ENCODE assay signal across 27 mouse cellular contexts in the genomic region with DNA sequence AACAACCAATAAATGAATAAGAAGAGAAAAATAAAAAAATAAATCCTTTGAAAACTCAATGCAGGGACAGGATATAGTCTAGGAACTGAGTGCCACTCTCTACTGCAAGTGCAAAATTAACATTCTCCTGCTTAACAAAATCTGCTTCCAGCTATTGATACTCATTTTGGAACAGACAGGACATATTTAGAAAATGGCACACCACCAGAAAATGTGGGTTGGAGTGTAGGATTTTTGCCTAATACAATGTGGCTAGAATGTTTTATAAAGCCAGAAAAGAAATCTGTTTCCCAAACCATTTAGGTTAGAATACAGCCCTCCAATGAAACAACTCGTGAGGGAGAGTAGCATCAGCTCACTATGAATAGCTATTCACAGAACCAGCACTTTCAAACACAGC.
A peak's percentile ranks its signal among the peaks of the same experiment; 100 is the strongest.
DNase-seq lines count a peak whose midpoint lies in the region; ATAC-seq and TF ChIP-seq lines count a peak whose summit lies in the region.
"Had no signal": no experiment of that assay in that cellular context is flagged by ENCODE, and none has a peak within 500 bp of the region (broad histone marks: within the 10 kb centered on the region; RNA-seq: fewer than 3 reads in every experiment).

No protein-coding gene starts in this region.

- ATAC-seq in forebrain, embryonic 16.5 days: peak; percentile 47
- ATAC-seq in forebrain, embryonic 12.5 days (ENCODE audit: low FRiP score): no peak
- ATAC-seq: inflammation-experienced regulatory T-cells, adult 6 months; midbrain, embryonic 16.5 days; Patski had no signal

- H3K36me3 ChIP-seq in forebrain, embryonic 16.5 days (ENCODE audit: control insufficient read depth, insufficient read depth): no peaks in the 10 kb centered on the region
- no peaks in the 10 kb centered on the region for H3K36me3 ChIP-seq in forebrain, embryonic 12.5 days (replicated peaks)
- H3K36me3 ChIP-seq: heart, embryonic 13.5 days; hindbrain, embryonic 15.5 days; limb, embryonic 13.5 days; stomach, embryonic 15.5 days had no signal

- 39% methylated on average over 1 of the region's 1 CpGs for WGBS in forebrain, embryonic 16.5 days
- WGBS in forebrain, embryonic 12.5 days: 69% methylated on average over 1 of the region's 1 CpGs

- peak overlapping the region; percentile 41; the same call in 1 of the 2 replicates for H3K27ac ChIP-seq in forebrain, embryonic 16.5 days (ENCODE audit: low read length)
- no peak overlapping the region for H3K27ac ChIP-seq in forebrain, embryonic 12.5 days
- 0 out of 2 replicates have a peak overlapping the region, but pooled peaks have one; percentile 63 for H3K27ac ChIP-seq in cortical plate, adult 2 months (ENCODE audit: insufficient read depth, low read length)
- H3K27ac ChIP-seq: heart, adult 2 months; heart, embryonic 13.5 days; hindbrain, embryonic 15.5 days; limb, embryonic 13.5 days; stomach, embryonic 15.5 days had no signal

- no peaks in the 10 kb centered on the region for H3K9me3 ChIP-seq in forebrain, embryonic 16.5 days (ENCODE audit: control insufficient read depth, low read length)
- H3K9me3 ChIP-seq in forebrain, embryonic 12.5 days: no peaks in the 10 kb centered on the region
- H3K9me3 ChIP-seq: heart, embryonic 13.5 days; hindbrain, embryonic 15.5 days; limb, embryonic 13.5 days; stomach, embryonic 15.5 days had no signal

- no peak overlapping the region for H3K4me3 ChIP-seq in forebrain, embryonic 16.5 days (replicated peaks; ENCODE audit: low read length)
- H3K4me3 ChIP-seq in forebrain, embryonic 12.5 days (replicated peaks): no peak overlapping the region
- H3K4me3 ChIP-seq in cortical plate, adult 2 months (ENCODE audit: insufficient read depth, low read length): no peak overlapping the region
- H3K4me3 ChIP-seq: heart, adult 2 months; heart, embryonic 13.5 days; hindbrain, embryonic 15.5 days; limb, embryonic 13.5 days; stomach, embryonic 15.5 days had no signal

- TF ChIP-seq CTCF in cortical plate, adult 2 months (IDR thresholded peaks at IDR 0.05; ENCODE audit: extremely low read depth, insufficient read depth, low read length): no peak

- peak; percentile 16 to 86 for DNase-seq in layer of hippocampus, adult 18-20 months (ENCODE audit: low spot score in 2 of 2)
- no peak for DNase-seq in layer of hippocampus, postnatal 25 days (ENCODE audit: extremely low spot score in 1 of 2, low spot score in 1 of 2)
- DNase-seq in layer of hippocampus, adult 9-11 months: peak; percentile 79
- no peak for DNase-seq in cerebellum, adult 8-10 months
- DNase-seq in thymus, adult 18-20 months: no peak
- DNase-seq: adrenal gland, postnatal 10 days; cerebellum, adult 11 months; cerebellum, postnatal 14 days; heart, adult 2 months; heart, postnatal 10 days; kidney, adult 18-20 months; kidney, postnatal 36 days; lung, postnatal 36 days; right cerebral cortex, postnatal 25 days; thymus, postnatal 25 days had no signal

- no peaks in the 10 kb centered on the region for H3K27me3 ChIP-seq in forebrain, embryonic 16.5 days (replicated peaks; ENCODE audit: control insufficient read depth, insufficient read depth, low read length)
- H3K27me3 ChIP-seq in forebrain, embryonic 12.5 days: no peaks in the 10 kb centered on the region
- H3K27me3 ChIP-seq: heart, embryonic 13.5 days; hindbrain, embryonic 15.5 days; limb, embryonic 13.5 days; stomach, embryonic 15.5 days had no signal

- H3K4me2 ChIP-seq in forebrain, embryonic 16.5 days (ENCODE audit: low read length): no peak overlapping the region
- no peak overlapping the region for H3K4me2 ChIP-seq in forebrain, embryonic 12.5 days
- H3K4me2 ChIP-seq: heart, embryonic 13.5 days; hindbrain, embryonic 15.5 days; limb, embryonic 13.5 days; liver, embryonic 11.5 days; midbrain, embryonic 11.5 days; stomach, embryonic 15.5 days had no signal

- no peaks in the 10 kb centered on the region for H3K4me1 ChIP-seq in forebrain, embryonic 16.5 days (replicated peaks; ENCODE audit: control insufficient read depth, insufficient read depth, low read length)
- no peaks in the 10 kb centered on the region for H3K4me1 ChIP-seq in forebrain, embryonic 12.5 days
- peaks cover 3% of the 10 kb centered on the region for H3K4me1 ChIP-seq in cortical plate, adult 2 months (ENCODE audit: control insufficient read depth, insufficient read depth, low read length)
- H3K4me1 ChIP-seq: hindbrain, embryonic 15.5 days; stomach, embryonic 15.5 days had no signal

- H3K9ac ChIP-seq in forebrain, embryonic 16.5 days (replicated peaks; ENCODE audit: low read depth, low read length): no peak overlapping the region
- no peak overlapping the region for H3K9ac ChIP-seq in forebrain, embryonic 12.5 days
- H3K9ac ChIP-seq: heart, embryonic 13.5 days; hindbrain, embryonic 15.5 days; limb, embryonic 13.5 days; stomach, embryonic 15.5 days had no signal

- no peak for TF ChIP-seq POLR2A in cortical plate, adult 2 months (IDR thresholded peaks at IDR 0.05; ENCODE audit: extremely low read depth, insufficient read depth, low read length)

Comparison
In these comparisons a context has a peak if more than half of its experiments do, and no peak if none do; other contexts are left out.
1. DNase-seq: peak in layer of hippocampus, adult 18-20 months (2 of 2) and layer of hippocampus, adult 9-11 months (single experiment); none in layer of hippocampus, postnatal 25 days (0 of 2), cerebellum, adult 8-10 months (single experiment) and thymus, adult 18-20 months (0 of 2).